Mouse (Mus musculus) megakaryocyte, embryonic 14.5 days (primary cell): ENCODE results near the gene Gucd1. TPM values are rescaled to one million over a fixed set of nuclear protein-coding genes. Genes with fewer than 3 reads are reported as not detected.

Experiments
- H3K27me3 ChIP-seq: replicated peaks from 2 replicates; pipeline ENCODE3; 2012; ENCODE audit warnings: inconsistent platforms
- H3K36me3 ChIP-seq: replicated peaks from 2 replicates; pipeline ENCODE3; 2012; ENCODE audit warnings: low read length, inconsistent platforms, mixed read lengths
- H3K4me1 ChIP-seq: 2 replicates; pipeline ENCODE4 v1.6.1; 2012; ENCODE audit warnings: inconsistent platforms
- H3K4me3 ChIP-seq: replicated peaks from 2 replicates; pipeline ENCODE3; 2012; ENCODE audit warnings: moderate library complexity, mild to moderate bottlenecking, inconsistent platforms
- H3K9me3 ChIP-seq: 2 replicates; pipeline ENCODE4 v1.6.1; 2012; ENCODE audit warnings: inconsistent platforms
- FLI1 ChIP-seq: IDR thresholded peaks from 2 replicates; pipeline ENCODE4 v1.6.1; 2012; ENCODE audit warnings: low read length, inconsistent platforms, mixed read lengths
- GATA1 ChIP-seq: IDR thresholded peaks from 3 replicates; pipeline ENCODE4 v1.6.1; 2012; ENCODE audit warnings: mixed read lengths, low read length, inconsistent platforms, borderline replicate concordance
- polyA plus RNA-seq: library from polyadenylated mRNA; stranded (reverse); fragments of >175 nt; gene quantifications from 2 replicates; pipeline ENCODE4 v1.2.3, GENCODE M21; 2012; ENCODE audit warnings: low replicate concordance; ENCODE audit not compliant: insufficient read depth

Gene Gucd1
- polyA plus RNA-seq, 1 experiment, result 19.1 TPM

DNA sequence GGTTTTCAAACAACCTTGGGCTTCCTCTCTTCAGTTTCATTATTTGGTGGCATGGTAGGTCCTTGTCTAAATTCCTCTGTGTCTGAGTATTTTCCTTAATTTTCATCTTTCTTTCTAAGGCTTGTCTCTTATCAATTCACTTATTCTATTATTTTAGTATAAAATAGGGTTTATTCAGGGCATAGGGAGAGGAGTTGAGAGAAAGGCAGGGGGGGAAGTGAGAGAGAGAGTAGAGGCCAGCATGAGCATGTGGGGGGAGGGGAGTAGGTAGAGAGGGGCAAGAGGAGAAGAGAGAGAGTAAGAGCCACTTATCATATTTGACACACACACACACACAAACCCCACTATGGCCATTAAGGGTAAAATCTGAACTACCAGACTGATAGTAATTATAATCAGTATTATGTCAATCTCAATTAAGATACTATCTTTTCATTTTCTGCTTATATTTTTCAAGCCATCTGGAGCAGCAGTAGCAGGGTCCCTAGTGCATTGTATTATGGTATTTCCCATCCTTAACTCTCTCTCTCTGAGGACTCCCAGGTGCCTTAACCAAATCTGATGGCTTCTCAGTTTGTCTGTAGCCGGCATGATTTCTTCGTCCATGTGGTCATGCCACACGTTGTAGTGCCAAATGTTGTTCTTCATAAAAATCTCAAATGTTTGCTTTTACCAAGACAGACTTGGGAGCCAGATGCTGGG lies 26.4 kb downstream of the Gucd1 start:
- Histone ChIP-seq H3K9me3 (no peaks in the 10 kb centered on the region), H3K27me3 (no peaks in the 10 kb centered on the region), H3K4me1 (peaks cover 78% of the 10 kb centered on the region), H3K4me3 (no peak overlapping the region), H3K36me3 (peaks cover 2% of the 10 kb centered on the region)
- no peak for TF ChIP-seq GATA1
- TF ChIP-seq FLI1, result no peak

DNA sequence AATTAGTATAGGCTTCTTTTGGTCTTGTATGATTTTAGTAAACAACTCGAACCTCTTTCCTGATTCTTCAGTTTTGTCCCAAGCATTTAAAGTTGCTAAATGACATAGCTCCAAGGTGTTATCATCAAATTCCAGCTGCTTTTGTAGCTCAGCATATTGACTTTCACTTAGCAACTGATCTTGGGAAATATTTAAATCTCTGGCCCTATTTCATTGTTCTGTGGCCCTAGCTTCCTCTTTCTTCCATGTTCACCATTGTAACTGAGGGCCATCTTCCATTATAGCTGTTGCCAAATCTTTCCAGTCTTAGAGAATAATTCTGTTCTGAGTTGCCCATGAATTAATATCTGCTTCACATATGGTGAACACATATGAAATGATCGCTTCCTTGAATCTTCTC lies 27.0 kb downstream of the Gucd1 start:
- peaks cover 2% of the 10 kb centered on the region for H3K36me3 ChIP-seq
- TF ChIP-seq FLI1 (no peak), GATA1 (no peak)
- peaks cover 80% of the 10 kb centered on the region for H3K4me1 ChIP-seq
- H3K27me3 ChIP-seq, result no peaks in the 10 kb centered on the region
- H3K4me3 ChIP-seq, result no peak overlapping the region
- H3K9me3 ChIP-seq, result no peaks in the 10 kb centered on the region

- no peaks in the 10 kb centered on the region for H3K9me3 ChIP-seq
- H3K27me3 ChIP-seq, result no peaks in the 10 kb centered on the region
- peaks cover 2% of the 10 kb centered on the region for H3K36me3 ChIP-seq
- TF ChIP-seq FLI1, result no peak
- TF ChIP-seq GATA1, result no peak
- H3K4me3 ChIP-seq, result no peak overlapping the region
- peaks cover 79% of the 10 kb centered on the region for H3K4me1 ChIP-seq
Measured at GRCm38 (mm10) chr10:75489522-75489921, 28.2 kb downstream of the Gucd1 start.

GRCm38 (mm10) chr10:75487131-75487530 lies 30.6 kb downstream of the Gucd1 start:
- Histone ChIP-seq H3K4me1 (peaks cover 63% of the 10 kb centered on the region), H3K27me3 (peaks cover 7% of the 10 kb centered on the region), H3K36me3 (no peaks in the 10 kb centered on the region), H3K4me3 (no peak overlapping the region), H3K9me3 (no peaks in the 10 kb centered on the region)
- no peak for TF ChIP-seq FLI1
- no peak for TF ChIP-seq GATA1

DNA sequence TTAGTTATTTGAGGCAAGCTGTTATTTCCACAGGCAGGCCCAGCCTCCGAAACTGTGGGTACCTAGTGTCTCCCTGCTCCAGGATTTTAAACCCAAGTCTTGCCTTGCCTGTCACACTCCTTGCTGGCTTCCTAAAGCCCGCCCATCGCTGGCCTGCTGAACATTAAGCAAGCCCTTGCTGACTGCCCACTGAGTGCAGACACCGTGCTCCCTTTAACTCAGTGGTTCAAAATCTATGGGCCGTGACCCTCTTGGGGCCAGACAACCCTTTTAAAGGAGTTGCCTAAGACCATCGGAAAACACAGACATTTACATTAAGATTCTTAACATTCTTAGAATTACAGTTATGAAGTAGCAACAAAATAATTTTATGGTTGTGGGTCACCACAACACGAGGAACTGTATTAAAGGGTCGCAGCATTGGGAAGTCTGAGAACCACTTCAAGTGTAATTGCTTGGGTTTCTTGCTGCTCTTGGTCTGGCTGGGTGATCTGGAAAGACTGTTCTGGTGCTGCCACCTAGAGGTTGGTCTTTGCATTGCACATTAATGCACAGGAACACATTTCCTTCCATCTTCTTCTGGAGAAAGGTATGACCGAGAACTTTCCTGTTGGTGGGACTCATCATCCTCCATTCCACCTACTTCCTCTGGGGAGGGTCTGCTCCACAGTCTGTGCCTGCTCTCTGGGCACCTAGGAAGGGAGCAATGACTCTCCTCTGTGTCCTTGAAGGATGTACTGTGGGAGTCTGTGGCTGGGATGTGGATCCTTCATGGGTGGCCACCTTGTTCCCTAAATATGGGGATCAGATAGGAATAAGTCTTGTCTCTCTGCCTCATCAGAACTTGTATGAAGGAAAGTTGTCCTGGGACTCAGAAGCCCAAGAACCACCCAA lies 31.4 kb downstream of the Gucd1 start:
- Histone ChIP-seq H3K27me3 (peaks cover 11% of the 10 kb centered on the region), H3K36me3 (no peaks in the 10 kb centered on the region), H3K4me3 (no peak overlapping the region), H3K4me1 (peaks cover 55% of the 10 kb centered on the region), H3K9me3 (no peaks in the 10 kb centered on the region)
- no peak for TF ChIP-seq FLI1
- no peak for TF ChIP-seq GATA1

DNA sequence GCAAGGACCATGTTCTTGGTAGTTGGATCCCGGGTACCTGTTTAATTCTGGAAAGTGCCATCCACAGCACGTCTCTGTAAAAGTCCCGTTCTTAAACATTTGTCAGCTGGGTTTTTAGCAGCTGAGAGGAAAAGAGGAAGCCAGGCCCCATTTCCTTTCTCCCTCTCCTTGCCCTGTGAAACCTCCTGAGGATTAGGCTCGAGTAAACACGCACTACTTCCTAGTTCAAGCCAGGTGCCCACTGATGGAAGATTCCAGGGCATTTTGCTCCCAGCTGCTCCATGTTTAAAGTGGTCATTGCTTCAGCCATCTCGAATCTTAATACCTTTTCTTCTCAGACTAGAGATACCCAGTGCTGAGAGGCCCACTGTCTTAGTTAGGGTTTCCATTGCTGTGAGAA lies 33.0 kb downstream of the Gucd1 start:
- H3K4me3 ChIP-seq, result no peak overlapping the region
- peaks cover 4% of the 10 kb centered on the region for H3K9me3 ChIP-seq
- TF ChIP-seq FLI1 (no peak), GATA1 (no peak)
- peaks cover 40% of the 10 kb centered on the region for H3K4me1 ChIP-seq
- peaks cover 14% of the 10 kb centered on the region for H3K27me3 ChIP-seq
- H3K36me3 ChIP-seq, result no peaks in the 10 kb centered on the region

DNA sequence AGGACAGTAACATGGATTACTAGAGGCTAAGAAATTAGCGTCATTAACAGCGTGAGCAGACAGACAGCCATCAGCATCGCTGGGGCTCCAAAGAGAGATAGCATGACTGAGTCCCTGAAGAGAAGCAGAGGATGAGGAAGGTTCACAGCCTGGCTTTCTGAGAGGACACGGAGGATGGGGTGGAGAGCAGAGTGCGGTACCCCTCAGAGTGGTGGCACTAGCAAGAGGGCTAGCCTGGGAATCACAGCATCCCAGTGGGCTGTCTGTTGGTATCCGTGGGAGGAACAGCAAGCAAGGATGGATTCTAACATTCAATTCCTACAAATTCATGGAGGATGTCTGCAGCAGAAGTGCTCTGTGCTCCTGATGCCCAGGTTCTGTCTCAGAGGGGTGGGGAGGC lies 33.7 kb downstream of the Gucd1 start:
- Histone ChIP-seq H3K4me3 (no peak overlapping the region), H3K36me3 (no peaks in the 10 kb centered on the region), H3K4me1 (peaks cover 33% of the 10 kb centered on the region), H3K9me3 (peaks cover 4% of the 10 kb centered on the region), H3K27me3 (peaks cover 14% of the 10 kb centered on the region)
- TF ChIP-seq FLI1 (no peak), GATA1 (no peak)

- TF ChIP-seq FLI1 (no peak), GATA1 (no peak)
- Histone ChIP-seq H3K27me3 (peaks cover 14% of the 10 kb centered on the region), H3K36me3 (no peaks in the 10 kb centered on the region), H3K4me3 (no peak overlapping the region), H3K4me1 (peaks cover 30% of the 10 kb centered on the region), H3K9me3 (peaks cover 4% of the 10 kb centered on the region)
Measured at GRCm38 (mm10) chr10:75482919-75483483, 34.8 kb downstream of the Gucd1 start.

DNA sequence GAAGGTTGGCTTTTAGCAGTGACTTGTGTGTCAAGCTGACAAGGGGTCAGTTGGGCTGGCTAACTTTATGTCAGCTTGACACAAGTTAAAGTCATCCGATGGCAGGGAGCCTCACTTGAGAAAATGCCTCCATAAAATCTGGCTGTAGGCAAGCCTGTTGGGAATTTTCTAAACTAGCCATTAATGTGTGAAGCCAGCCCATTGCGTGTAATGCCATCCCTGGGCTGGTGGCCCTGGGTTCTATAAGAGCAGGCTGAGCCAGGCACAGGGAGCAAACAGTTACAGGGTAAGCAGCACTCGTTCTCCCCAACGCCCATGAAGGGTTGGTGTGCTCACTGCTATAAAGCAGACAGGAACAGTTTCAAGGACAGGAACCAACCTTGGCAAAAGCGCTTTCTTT lies 35.5 kb downstream of the Gucd1 start:
- H3K4me1 ChIP-seq, result peaks cover 31% of the 10 kb centered on the region
- no peaks in the 10 kb centered on the region for H3K36me3 ChIP-seq
- H3K27me3 ChIP-seq, result peaks cover 14% of the 10 kb centered on the region
- TF ChIP-seq FLI1 (no peak), GATA1 (no peak)
- peaks cover 4% of the 10 kb centered on the region for H3K9me3 ChIP-seq
- no peak overlapping the region for H3K4me3 ChIP-seq

DNA sequence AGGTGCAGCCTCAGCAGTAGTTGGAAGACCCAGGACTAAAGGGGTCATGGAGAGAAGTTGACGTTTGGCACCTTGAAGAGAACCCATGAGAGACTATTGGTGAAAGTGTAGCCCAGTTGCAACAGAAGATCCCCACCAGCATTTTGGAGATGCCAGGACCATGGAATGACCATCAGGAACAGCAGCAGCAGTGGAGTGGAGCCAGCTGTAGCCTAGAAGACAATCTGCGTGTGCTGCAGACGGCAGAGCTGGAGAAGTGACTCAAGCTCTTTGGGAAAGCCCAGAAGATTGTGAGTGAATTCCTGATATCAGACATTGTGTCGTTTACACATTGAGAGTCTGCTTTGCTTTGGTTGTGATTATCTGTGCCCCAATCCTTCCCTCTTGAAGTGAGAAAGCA lies 36.1 kb downstream of the Gucd1 start:
- TF ChIP-seq FLI1, result no peak
- no peak for TF ChIP-seq GATA1
- H3K4me3 ChIP-seq, result no peak overlapping the region
- peaks cover 4% of the 10 kb centered on the region for H3K9me3 ChIP-seq
- peaks cover 35% of the 10 kb centered on the region for H3K4me1 ChIP-seq
- peaks cover 14% of the 10 kb centered on the region for H3K27me3 ChIP-seq
- no peaks in the 10 kb centered on the region for H3K36me3 ChIP-seq
